Mouse (Mus musculus): ENCODE measurements around the gene Habp4. TPM values are rescaled to one million over a fixed set of nuclear protein-coding genes. Genes with fewer than 3 reads are reported as not detected.

The Habp4 gene
- total and polyA plus RNA-seq, 2 experiments from 2014 or later, result 55.6 to 60.3 TPM

- Histone ChIP-seq H3K27ac (ENCODE audit: low read depth, low read length) (no peak within 1 kb of the TSS), H3K9ac (replicated peaks; ENCODE audit: low read length, poor library complexity, severe bottlenecking) (peak within 1 kb of the TSS; percentile 50), H3K4me3 (ENCODE audit: low read depth, low read length) (peak within 1 kb of the TSS; percentile 55), H3K4me2 (ENCODE audit: low read depth, low read length, poor library complexity, severe bottlenecking) (peak within 1 kb of the TSS; percentile 66), H3K9me3 (ENCODE audit: low read length) (no peaks in the 10 kb centered on the region), H3K27me3 (ENCODE audit: insufficient read depth, low read length) (no peaks in the 10 kb centered on the region), H3K4me1 (ENCODE audit: insufficient read depth, low read length) (no peaks in the 10 kb centered on the region), H3K36me3 (ENCODE audit: insufficient read depth, low read length) (no peaks in the 10 kb centered on the region)
- TF ChIP-seq CTCF (IDR thresholded peaks at IDR 0.05), result no peak
- DNase-seq (ENCODE audit: low spot score) (no peak), ATAC-seq (ENCODE audit: low FRiP score) (peak; percentile 63; the same call in 1 of the 2 replicates)
- WGBS, result 9% methylated on average over 43 of the region's 44 CpGs
Measured at GRCm38 (mm10) chr13:64128858-64129615, 32.6 kb upstream of the Habp4 start, which contains the start of gene Slc35d2. Gene Slc35d2, minus strand, starts transcription at chr13:64129368.

- WGBS, result 41% methylated on average over 15 of the region's 15 CpGs
- no peak for ATAC-seq (ENCODE audit: low FRiP score)
Measured at GRCm38 (mm10) chr13:64129616-64130375, 31.8 kb upstream of the Habp4 start.

GRCm38 (mm10) chr13:64150121-64150520 lies 11.5 kb upstream of the Habp4 start:
- 74% methylated on average over 5 of the region's 5 CpGs for WGBS
- Histone ChIP-seq H3K27ac (ENCODE audit: low read depth, low read length) (no peak overlapping the region), H3K9me3 (ENCODE audit: low read length) (no peaks in the 10 kb centered on the region), H3K36me3 (ENCODE audit: insufficient read depth, low read length) (no peaks in the 10 kb centered on the region), H3K27me3 (ENCODE audit: insufficient read depth, low read length) (no peaks in the 10 kb centered on the region), H3K4me3 (ENCODE audit: low read depth, low read length) (no peak overlapping the region), H3K4me2 (ENCODE audit: low read depth, low read length, poor library complexity, severe bottlenecking) (no peak overlapping the region), H3K9ac (replicated peaks; ENCODE audit: low read length, poor library complexity, severe bottlenecking) (no peak overlapping the region), H3K4me1 (ENCODE audit: insufficient read depth, low read length) (no peaks in the 10 kb centered on the region)
- no peak for ATAC-seq (ENCODE audit: low FRiP score)
- TF ChIP-seq CTCF (IDR thresholded peaks at IDR 0.05), result no peak
- no peak for DNase-seq (ENCODE audit: low spot score)

More at GRCm38 (mm10) chr13:64129616-64130375, 31.8 kb upstream of the Habp4 start:
- Histone ChIP-seq H3K9ac (replicated peaks; ENCODE audit: low read length, poor library complexity, severe bottlenecking) (peak overlapping the region; percentile 50; the same call in 1 of the 2 replicates), H3K9me3 (ENCODE audit: low read length) (no peaks in the 10 kb centered on the region), H3K4me1 (ENCODE audit: insufficient read depth, low read length) (no peaks in the 10 kb centered on the region), H3K36me3 (ENCODE audit: insufficient read depth, low read length) (no peaks in the 10 kb centered on the region), H3K27me3 (ENCODE audit: insufficient read depth, low read length) (no peaks in the 10 kb centered on the region), H3K4me3 (ENCODE audit: low read depth, low read length) (peak overlapping the region; percentile 55), H3K27ac (ENCODE audit: low read depth, low read length) (no peak overlapping the region), H3K4me2 (ENCODE audit: low read depth, low read length, poor library complexity, severe bottlenecking) (peak overlapping the region; percentile 66)
- TF ChIP-seq CTCF (IDR thresholded peaks at IDR 0.05), result peak; percentile 45
- no peak for DNase-seq (ENCODE audit: low spot score)

- H3K9me3 ChIP-seq (ENCODE audit: low read length), result no peaks in the 10 kb centered on the region
- no peaks in the 10 kb centered on the region for H3K36me3 ChIP-seq (ENCODE audit: insufficient read depth, low read length)
- peak; percentile 87 for DNase-seq (ENCODE audit: low spot score)
- no peak for TF ChIP-seq CTCF (IDR thresholded peaks at IDR 0.05)
- peak overlapping the region; percentile 74 for H3K4me3 ChIP-seq (ENCODE audit: low read depth, low read length)
- peak overlapping the region; percentile 65 for H3K9ac ChIP-seq (replicated peaks; ENCODE audit: low read length, poor library complexity, severe bottlenecking)
- 1% methylated on average over 39 of the region's 42 CpGs for WGBS
- peak; percentile 55 for ATAC-seq (ENCODE audit: low FRiP score)
- H3K27me3 ChIP-seq (ENCODE audit: insufficient read depth, low read length), result no peaks in the 10 kb centered on the region
- peak overlapping the region; percentile 32; the same call in 1 of the 2 replicates for H3K27ac ChIP-seq (ENCODE audit: low read depth, low read length)
- H3K4me1 ChIP-seq (ENCODE audit: insufficient read depth, low read length), result no peaks in the 10 kb centered on the region
- H3K4me2 ChIP-seq (ENCODE audit: low read depth, low read length, poor library complexity, severe bottlenecking), result peak overlapping the region; percentile 96
Measured at GRCm38 (mm10) chr13:64152241-64152669, 9.4 kb upstream of the Habp4 start.

GRCm38 (mm10) chr13:64152671-64153082 lies 8.9 kb upstream of the Habp4 start:
- Histone ChIP-seq H3K9me3 (ENCODE audit: low read length) (no peaks in the 10 kb centered on the region), H3K36me3 (ENCODE audit: insufficient read depth, low read length) (no peaks in the 10 kb centered on the region), H3K4me1 (ENCODE audit: insufficient read depth, low read length) (no peaks in the 10 kb centered on the region), H3K27me3 (ENCODE audit: insufficient read depth, low read length) (no peaks in the 10 kb centered on the region), H3K9ac (replicated peaks; ENCODE audit: low read length, poor library complexity, severe bottlenecking) (peak overlapping the region; percentile 65), H3K4me3 (ENCODE audit: low read depth, low read length) (peak overlapping the region; percentile 74), H3K27ac (ENCODE audit: low read depth, low read length) (peak overlapping the region; percentile 32; the same call in 1 of the 2 replicates), H3K4me2 (ENCODE audit: low read depth, low read length, poor library complexity, severe bottlenecking) (peak overlapping the region; percentile 96)
- peak; percentile 36 for DNase-seq (ENCODE audit: low spot score)
- under 1% methylated on average over 56 of the region's 61 CpGs for WGBS
- peak; percentile 27; the same call in 1 of the 2 replicates for TF ChIP-seq CTCF (IDR thresholded peaks at IDR 0.05)
- peak; percentile 74 for ATAC-seq (ENCODE audit: low FRiP score)
